Mouse (Mus musculus) MEL-GATA-1-ER (cell line): ENCODE results near the gene Npas3.

ENCODE experiments used
- DNase-seq: peaks from one replicate; pipeline ENCODE4 v3.0.0-alpha.2; 2012; ENCODE audit warnings: low read depth; ENCODE audit errors: extremely low read depth

The Npas3 gene

GRCm38 (mm10) chr12:53852432-53852831, 604.0 kb downstream of the Npas3 start:
- no peak for DNase-seq

GRCm38 (mm10) chr12:53860176-53860575, 611.7 kb downstream of the Npas3 start:
- no peak for DNase-seq

GRCm38 (mm10) chr12:53862281-53862680, 613.8 kb downstream of the Npas3 start:
- no peak for DNase-seq

- no peak for DNase-seq
Measured at GRCm38 (mm10) chr12:53864436-53865136, 616.1 kb downstream of the Npas3 start.

- DNase-seq = no peak
Measured at GRCm38 (mm10) chr12:53865691-53866090, 617.2 kb downstream of the Npas3 start.

- DNase-seq = no peak
Measured at GRCm38 (mm10) chr12:53869981-53870380, 621.5 kb downstream of the Npas3 start.

GRCm38 (mm10) chr12:53875226-53875625, 626.7 kb downstream of the Npas3 start:
- DNase-seq = no peak

GRCm38 (mm10) chr12:53876693-53877092, 628.2 kb downstream of the Npas3 start:
- DNase-seq = no peak

- DNase-seq = no peak
Measured at GRCm38 (mm10) chr12:53881684-53882083, 633.2 kb downstream of the Npas3 start.

- DNase-seq = no peak
Measured at GRCm38 (mm10) chr12:53882863-53883262, 634.4 kb downstream of the Npas3 start.

- DNase-seq = no peak
Measured at GRCm38 (mm10) chr12:53888624-53889023, 640.1 kb downstream of the Npas3 start.

- DNase-seq = no peak
Measured at GRCm38 (mm10) chr12:53895909-53896308, 647.4 kb downstream of the Npas3 start.

GRCm38 (mm10) chr12:53908761-53909160, 660.3 kb downstream of the Npas3 start:
- no peak for DNase-seq

- no peak for DNase-seq
Measured at GRCm38 (mm10) chr12:53910192-53910591, 661.7 kb downstream of the Npas3 start.

- no peak for DNase-seq
Measured at GRCm38 (mm10) chr12:53922153-53922552, 673.7 kb downstream of the Npas3 start.

GRCm38 (mm10) chr12:53948826-53949225, 700.3 kb downstream of the Npas3 start:
- no peak for DNase-seq

GRCm38 (mm10) chr12:53962004-53962403, 713.5 kb downstream of the Npas3 start:
- DNase-seq = no peak

GRCm38 (mm10) chr12:53963534-53963933, 715.1 kb downstream of the Npas3 start:
- DNase-seq = no peak

GRCm38 (mm10) chr12:53969378-53970174, 721.1 kb downstream of the Npas3 start:
- DNase-seq = no peak

- DNase-seq = no peak
Measured at GRCm38 (mm10) chr12:53970721-53971120, 722.2 kb downstream of the Npas3 start.

- DNase-seq = no peak
Measured at GRCm38 (mm10) chr12:53973414-53973813, 724.9 kb downstream of the Npas3 start.

GRCm38 (mm10) chr12:53981575-53982507, 733.4 kb downstream of the Npas3 start:
- DNase-seq = no peak
